Mouse (Mus musculus): Measurements from ENCODE around the gene Ftl1. TPM values are rescaled to one million over a fixed set of nuclear protein-coding genes. Genes with fewer than 3 reads are reported as not detected.
A peak's percentile ranks its signal among the peaks of the same experiment; 100 is the strongest.
"Not testable (repeated sequence)": the region's sequence is repeated elsewhere in the genome, so short reads cannot be mapped to it uniquely, and the experiment has no call there.

Gene Ftl1
- polyA plus RNA-seq (2015; fragmentation: Nextera tagmentation; extraction: Ambion mirVana): 5,808 and 6,026 TPM in 2 replicates

GRCm38 (mm10) chr7:45459564-45460140, at the start of gene Ftl1:
Gene Ftl1 (minus strand): TSS chr7:45459884.
- peak; percentile 58 for TF ChIP-seq EP300 (IDR thresholded peaks at IDR 0.05)
- Histone ChIP-seq H3K36me3 (ENCODE audit: insufficient read depth, low read length) (peaks cover 12% of the 10 kb centered on the region), H3K9ac (replicated peaks; ENCODE audit: low read depth) (peak within 1 kb of the TSS; percentile 74), H3K4me3 (ENCODE audit: low read depth, low read length) (peak within 1 kb of the TSS; percentile 71), H3K4me2 (replicated peaks; ENCODE audit: low read depth, low read length) (peak within 1 kb of the TSS; percentile 81), H3K4me1 (ENCODE audit: insufficient read depth, low read depth, low read length) (peaks cover 25% of the 10 kb centered on the region; the same call in 1 of the 2 replicates), H3K27ac (ENCODE audit: low read length) (peak within 1 kb of the TSS; percentile 92)
- ATAC-seq: peak; percentile 94
- WGBS: under 1% methylated on average over 22 of the region's 37 CpGs
- DNase-seq (ENCODE audit: low spot score): peak; percentile 100
- not testable (repeated sequence) for H3K9me3 ChIP-seq (ENCODE audit: low read length); H3K27me3 ChIP-seq (replicated peaks; ENCODE audit: insufficient read depth, low read length)

- Histone ChIP-seq H3K27ac (ENCODE audit: low read length) (peak overlapping the region; percentile 88; the same call in 1 of the 2 replicates), H3K36me3 (ENCODE audit: insufficient read depth, low read length) (no peaks in the 10 kb centered on the region; the same call in 1 of the 2 replicates), H3K27me3 (replicated peaks; ENCODE audit: insufficient read depth, low read length) (no peaks in the 10 kb centered on the region), H3K9me3 (ENCODE audit: low read length) (no peaks in the 10 kb centered on the region), H3K4me2 (replicated peaks; ENCODE audit: low read depth, low read length) (peak overlapping the region; percentile 74), H3K4me1 (ENCODE audit: insufficient read depth, low read depth, low read length) (peaks cover 8% of the 10 kb centered on the region; the same call in 1 of the 2 replicates), H3K4me3 (ENCODE audit: low read depth, low read length) (peak overlapping the region; percentile 79), H3K9ac (replicated peaks; ENCODE audit: low read depth) (peak overlapping the region; percentile 72)
- DNase-seq (ENCODE audit: low spot score) (no peak), ATAC-seq (peak; percentile 1; the same call in 1 of the 2 replicates)
- TF ChIP-seq EP300 (IDR thresholded peaks at IDR 0.05): no peak
- TF ChIP-seq CTCF (IDR thresholded peaks at IDR 0.05): no peak
- WGBS: 24% methylated on average over 19 of the region's 19 CpGs
These were observed 49.6 kb upstream of the Ftl1 start for GRCm38 (mm10) chr7:45509181-45509882.

GRCm38 (mm10) chr7:45508561-45508960, 48.9 kb upstream of the Ftl1 start:
- Histone ChIP-seq H3K9me3 (ENCODE audit: low read length) (no peaks in the 10 kb centered on the region), H3K4me1 (ENCODE audit: insufficient read depth, low read depth, low read length) (peaks cover 8% of the 10 kb centered on the region; the same call in 1 of the 2 replicates), H3K4me3 (ENCODE audit: low read depth, low read length) (no peak overlapping the region), H3K9ac (replicated peaks; ENCODE audit: low read depth) (no peak overlapping the region), H3K36me3 (ENCODE audit: insufficient read depth, low read length) (no peaks in the 10 kb centered on the region; the same call in 1 of the 2 replicates), H3K4me2 (replicated peaks; ENCODE audit: low read depth, low read length) (no peak overlapping the region; the same call in 1 of the 2 replicates), H3K27ac (ENCODE audit: low read length) (no peak overlapping the region), H3K27me3 (replicated peaks; ENCODE audit: insufficient read depth, low read length) (no peaks in the 10 kb centered on the region)
- ATAC-seq (no peak), DNase-seq (ENCODE audit: low spot score) (no peak)
- 75% methylated on average over 6 of the region's 6 CpGs for WGBS
- TF ChIP-seq EP300 (IDR thresholded peaks at IDR 0.05): no peak
- TF ChIP-seq CTCF (IDR thresholded peaks at IDR 0.05): no peak

- TF ChIP-seq CTCF (IDR thresholded peaks at IDR 0.05) (no peak), EP300 (IDR thresholded peaks at IDR 0.05) (no peak)
- WGBS: 79% methylated on average over 6 of the region's 6 CpGs
- DNase-seq (ENCODE audit: low spot score): no peak
- ATAC-seq: no peak
- H3K27me3 ChIP-seq (replicated peaks; ENCODE audit: insufficient read depth, low read length): no peaks in the 10 kb centered on the region
- no peak overlapping the region for H3K9ac ChIP-seq (replicated peaks; ENCODE audit: low read depth)
- H3K4me1 ChIP-seq (ENCODE audit: insufficient read depth, low read depth, low read length): peaks cover 8% of the 10 kb centered on the region; the same call in 1 of the 2 replicates
- H3K4me3 ChIP-seq (ENCODE audit: low read depth, low read length): no peak overlapping the region
- H3K27ac ChIP-seq (ENCODE audit: low read length): no peak overlapping the region
- H3K36me3 ChIP-seq (ENCODE audit: insufficient read depth, low read length): no peaks in the 10 kb centered on the region; the same call in 1 of the 2 replicates
- H3K9me3 ChIP-seq (ENCODE audit: low read length): no peaks in the 10 kb centered on the region
- H3K4me2 ChIP-seq (replicated peaks; ENCODE audit: low read depth, low read length): no peak overlapping the region
These were observed 47.9 kb upstream of the Ftl1 start for GRCm38 (mm10) chr7:45507583-45507982.

- ATAC-seq (no peak), DNase-seq (ENCODE audit: low spot score) (no peak)
- H3K36me3 ChIP-seq (ENCODE audit: insufficient read depth, low read length): peaks cover 22% of the 10 kb centered on the region
- H3K9me3 ChIP-seq (ENCODE audit: low read length): no peaks in the 10 kb centered on the region
- no peak overlapping the region for H3K27ac ChIP-seq (ENCODE audit: low read length)
- no peak for TF ChIP-seq CTCF (IDR thresholded peaks at IDR 0.05)
- TF ChIP-seq EP300 (IDR thresholded peaks at IDR 0.05): no peak
- no peaks in the 10 kb centered on the region for H3K27me3 ChIP-seq (replicated peaks; ENCODE audit: insufficient read depth, low read length)
- no peak overlapping the region for H3K4me2 ChIP-seq (replicated peaks; ENCODE audit: low read depth, low read length)
- no peak overlapping the region for H3K4me3 ChIP-seq (ENCODE audit: low read depth, low read length)
- no peak overlapping the region for H3K9ac ChIP-seq (replicated peaks; ENCODE audit: low read depth)
- H3K4me1 ChIP-seq (ENCODE audit: insufficient read depth, low read depth, low read length): no peaks in the 10 kb centered on the region
- WGBS: 95% methylated on average over 6 of the region's 6 CpGs
These were observed 38.7 kb upstream of the Ftl1 start for GRCm38 (mm10) chr7:45498427-45498826.

GRCm38 (mm10) chr7:45494548-45494947, 34.9 kb upstream of the Ftl1 start:
- 80% methylated on average over 9 of the region's 9 CpGs for WGBS
- no peak for ATAC-seq
- Histone ChIP-seq H3K9me3 (ENCODE audit: low read length) (no peaks in the 10 kb centered on the region), H3K4me2 (replicated peaks; ENCODE audit: low read depth, low read length) (no peak overlapping the region), H3K4me1 (ENCODE audit: insufficient read depth, low read depth, low read length) (no peaks in the 10 kb centered on the region), H3K36me3 (ENCODE audit: insufficient read depth, low read length) (peaks cover 15% of the 10 kb centered on the region), H3K9ac (replicated peaks; ENCODE audit: low read depth) (no peak overlapping the region), H3K27me3 (replicated peaks; ENCODE audit: insufficient read depth, low read length) (no peaks in the 10 kb centered on the region), H3K4me3 (ENCODE audit: low read depth, low read length) (no peak overlapping the region), H3K27ac (ENCODE audit: low read length) (no peak overlapping the region)
- no peak for DNase-seq (ENCODE audit: low spot score)
- TF ChIP-seq EP300 (IDR thresholded peaks at IDR 0.05) (no peak), CTCF (IDR thresholded peaks at IDR 0.05) (no peak)

Data from lung, postnatal 0 days (tissue).